Mouse (Mus musculus) cerebellum, postnatal 36 days (tissue): ENCODE results near the gene Aaed1.

Source experiments
- DNase-seq, 2 experiments: peaks; one replicate each; pipeline ENCODE4 v3.0.0; 2021 to 2022; ENCODE audit warnings: mixed read lengths in 2 of 2

Gene Aaed1

GRCm38 (mm10) chr13:64312024-64312915 lies at the start of gene Aaed1:
Gene Aaed1, minus strand, starts transcription at chr13:64312710.
- DNase-seq, result peak; percentile 86 to 94

- DNase-seq, result no peak
These were observed 49.6 kb upstream of the Aaed1 start for GRCm38 (mm10) chr13:64362139-64362538.

- no peak for DNase-seq
These were observed 48.5 kb upstream of the Aaed1 start for GRCm38 (mm10) chr13:64361020-64361419.

- peak; percentile 81 to 83 for DNase-seq
These were observed 47.2 kb upstream of the Aaed1 start for GRCm38 (mm10) chr13:64359702-64360101.

GRCm38 (mm10) chr13:64358476-64358875 lies 46.0 kb upstream of the Aaed1 start:
- peak in 1 of 2 experiments; percentile 19 for DNase-seq

GRCm38 (mm10) chr13:64357389-64357788 lies 44.9 kb upstream of the Aaed1 start:
- DNase-seq, result no peak

- DNase-seq, result no peak
These were observed 37.0 kb upstream of the Aaed1 start for GRCm38 (mm10) chr13:64349474-64349873.

- peak; percentile 42 to 57 for DNase-seq
These were observed 31.6 kb upstream of the Aaed1 start for GRCm38 (mm10) chr13:64344082-64344501.

- DNase-seq, result peak; percentile 17 to 44
These were observed 31.1 kb upstream of the Aaed1 start for GRCm38 (mm10) chr13:64343598-64343997.

GRCm38 (mm10) chr13:64335546-64336132 lies 23.1 kb upstream of the Aaed1 start:
- DNase-seq, result no peak

GRCm38 (mm10) chr13:64333102-64333501 lies 20.6 kb upstream of the Aaed1 start:
- DNase-seq, result no peak

GRCm38 (mm10) chr13:64332321-64332720 lies 19.8 kb upstream of the Aaed1 start:
- no peak for DNase-seq

- DNase-seq, result no peak
These were observed 10.2 kb upstream of the Aaed1 start for GRCm38 (mm10) chr13:64322561-64323281.

GRCm38 (mm10) chr13:64320334-64320733 lies 7.8 kb upstream of the Aaed1 start:
- no peak for DNase-seq

- DNase-seq, result no peak
These were observed 7.3 kb upstream of the Aaed1 start for GRCm38 (mm10) chr13:64319782-64320181.

GRCm38 (mm10) chr13:64318355-64318754 lies 5.8 kb upstream of the Aaed1 start:
- no peak for DNase-seq

GRCm38 (mm10) chr13:64315483-64316050 lies 3.1 kb upstream of the Aaed1 start:
- no peak for DNase-seq

- no peak for DNase-seq
These were observed 1.5 kb upstream of the Aaed1 start for GRCm38 (mm10) chr13:64314041-64314440.

GRCm38 (mm10) chr13:64312916-64313289 lies 393 bp upstream of the Aaed1 start:
- no peak for DNase-seq

GRCm38 (mm10) chr13:64311266-64311665 lies 1.2 kb downstream of the Aaed1 start:
- no peak for DNase-seq

GRCm38 (mm10) chr13:64310585-64310984 lies 1.9 kb downstream of the Aaed1 start:
- no peak for DNase-seq

- no peak for DNase-seq
These were observed 2.7 kb downstream of the Aaed1 start for GRCm38 (mm10) chr13:64309842-64310241.

GRCm38 (mm10) chr13:64309036-64309435 lies 3.5 kb downstream of the Aaed1 start:
- no peak for DNase-seq
